Mouse (Mus musculus) right cerebral cortex, postnatal 36 days (tissue): Measurements from ENCODE around the gene Rassf3.

ENCODE experiments used
- DNase-seq, 2 experiments: peaks; one replicate each; pipeline ENCODE4 v3.0.0; 2022; ENCODE audit warnings: low spot score in 2 of 2, mixed read lengths in 1 of 2

Rassf3 gene

GRCm38 (mm10) chr10:121492608-121493315, 16.6 kb upstream of the Rassf3 start:
- no peak for DNase-seq

GRCm38 (mm10) chr10:121489941-121490340, 13.8 kb upstream of the Rassf3 start:
- no peak for DNase-seq

GRCm38 (mm10) chr10:121488623-121489299, 12.6 kb upstream of the Rassf3 start:
- DNase-seq: peak; percentile 37 to 79

- no peak for DNase-seq
These were observed 11.6 kb upstream of the Rassf3 start for GRCm38 (mm10) chr10:121487716-121488115.

GRCm38 (mm10) chr10:121486350-121486749, 10.2 kb upstream of the Rassf3 start:
- no peak for DNase-seq

GRCm38 (mm10) chr10:121483364-121483763, 7.2 kb upstream of the Rassf3 start:
- no peak for DNase-seq

GRCm38 (mm10) chr10:121481141-121481540, 5.0 kb upstream of the Rassf3 start:
- DNase-seq: no peak

GRCm38 (mm10) chr10:121479987-121480386, 3.8 kb upstream of the Rassf3 start:
- DNase-seq: no peak

GRCm38 (mm10) chr10:121477433-121477832, 1.3 kb upstream of the Rassf3 start:
- DNase-seq: no peak

GRCm38 (mm10) chr10:121476968-121477337, 806 bp upstream of the Rassf3 start:
- DNase-seq: no peak

GRCm38 (mm10) chr10:121475672-121476146, 438 bp downstream of the Rassf3 start:
- no peak for DNase-seq

GRCm38 (mm10) chr10:121475101-121475671, 961 bp downstream of the Rassf3 start:
- DNase-seq: no peak

GRCm38 (mm10) chr10:121474288-121474687, 1.9 kb downstream of the Rassf3 start:
- DNase-seq: no peak

GRCm38 (mm10) chr10:121473723-121474215, 2.4 kb downstream of the Rassf3 start:
- DNase-seq: no peak

- DNase-seq: peak; percentile 41 to 66
These were observed 3.4 kb downstream of the Rassf3 start for GRCm38 (mm10) chr10:121472593-121473217.

- DNase-seq: peak in 1 of 2 experiments; percentile 19
These were observed 4.5 kb downstream of the Rassf3 start for GRCm38 (mm10) chr10:121471570-121472197.

GRCm38 (mm10) chr10:121469625-121470024, 6.5 kb downstream of the Rassf3 start:
- DNase-seq: no peak

- DNase-seq: no peak
These were observed 7.2 kb downstream of the Rassf3 start for GRCm38 (mm10) chr10:121468985-121469384.

GRCm38 (mm10) chr10:121468261-121468660, 7.9 kb downstream of the Rassf3 start:
- no peak for DNase-seq

- no peak for DNase-seq
These were observed 8.4 kb downstream of the Rassf3 start for GRCm38 (mm10) chr10:121467792-121468191.

- DNase-seq: no peak
These were observed 9.1 kb downstream of the Rassf3 start for GRCm38 (mm10) chr10:121467016-121467415.

- DNase-seq: no peak
These were observed 11.1 kb downstream of the Rassf3 start for GRCm38 (mm10) chr10:121465033-121465432.
